Mouse (Mus musculus) liver, adult 2 months (tissue): ENCODE results near the gene Wdr64. TPM values are rescaled to one million over a fixed set of nuclear protein-coding genes. Genes with fewer than 3 reads are reported as not detected.

Source experiments
- DNase-seq: peaks from one replicate; pipeline ENCODE4 v3.0.0-alpha.2; 2011; ENCODE audit warnings: low read depth, low spot score; ENCODE audit errors: extremely low read depth
- H3K27ac ChIP-seq: fragments of 200-500 bp; replicated peaks from 2 replicates; pipeline ENCODE4 v1.5.1; 2012; ENCODE audit warnings: low read depth, mild to moderate bottlenecking, control low read depth, inconsistent platforms, low read length; ENCODE audit not compliant: insufficient read depth
- H3K27me3 ChIP-seq: fragments of 200-500 bp; 2 replicates; pipeline ENCODE4 v1.6.1; 2012; ENCODE audit warnings: mild to moderate bottlenecking, moderate library complexity, low read length, inconsistent platforms; ENCODE audit not compliant: control insufficient read depth, insufficient read depth
- H3K36me3 ChIP-seq: fragments of 200-500 bp; 2 replicates; pipeline ENCODE4 v1.6.1; 2012; ENCODE audit warnings: low read length, inconsistent platforms; ENCODE audit not compliant: control insufficient read depth, insufficient read depth
- H3K4me1 ChIP-seq: fragments of 200-500 bp; 2 replicates; pipeline ENCODE4 v1.6.1; 2011; ENCODE audit warnings: low read length; ENCODE audit not compliant: control insufficient read depth, insufficient read depth
- H3K4me3 ChIP-seq: fragments of 200-500 bp; 2 replicates; pipeline ENCODE4 v1.5.1; 2011; ENCODE audit warnings: low read depth, mild to moderate bottlenecking, control low read depth, low read length, moderate library complexity; ENCODE audit not compliant: insufficient read depth
- H3K79me2 ChIP-seq: fragments of 200-500 bp; 2 replicates; pipeline ENCODE4 v1.6.1; 2012; ENCODE audit warnings: inconsistent platforms, mild to moderate bottlenecking, low read length, moderate library complexity; ENCODE audit not compliant: control insufficient read depth, insufficient read depth
- H3K9ac ChIP-seq: fragments of 200-500 bp; 2 replicates; pipeline ENCODE4 v1.6.1; 2012; ENCODE audit warnings: low read depth, mild to moderate bottlenecking, control low read depth, inconsistent platforms, low read length
- CTCF ChIP-seq: fragments of 200-500 bp; IDR thresholded peaks from 2 replicates; pipeline ENCODE4 v1.5.1; 2011; ENCODE audit warnings: low read depth, low read length, control low read depth
- POLR2A ChIP-seq: fragments of 200-500 bp; IDR thresholded peaks from 2 replicates; pipeline ENCODE4 v1.6.1; 2011; ENCODE audit warnings: low read length, control low read depth; ENCODE audit not compliant: insufficient read depth; ENCODE audit errors: extremely low read depth
- WGBS: fragments of 180-500 bp; shearing (Covaris S2); methylation state at CpG from one replicate; pipeline ENCODE4 v1.1.7; 2018; 5-methylcytosine and 5-hydroxymethylcytosine counted together
- polyA plus RNA-seq: library from polyadenylated mRNA; depleted of rRNA; stranded (reverse); fragments of >200 nt; gene quantifications from 2 replicates; pipeline ENCODE4 v1.2.3, GENCODE M21; 2012; rRNA removed
- total RNA-seq: library from RNA; depleted of rRNA; stranded (reverse); fragments of >200 nt; gene quantifications from 2 replicates; pipeline ENCODE4 v1.2.3, GENCODE M21; 2014; rRNA removed

Wdr64 gene
- total RNA-seq (not detected in 2 replicates), polyA plus RNA-seq (not detected in 2 replicates)

- Histone ChIP-seq H3K4me1 (no peaks in the 10 kb centered on the region), H3K27me3 (no peaks in the 10 kb centered on the region), H3K9ac (no peak within 1 kb of the TSS), H3K27ac (no peak within 1 kb of the TSS), H3K79me2 (no peaks in the 10 kb centered on the region), H3K36me3 (no peaks in the 10 kb centered on the region), H3K4me3 (no peak within 1 kb of the TSS)
- DNase-seq: no peak
- TF ChIP-seq POLR2A: no peak
- no peak for TF ChIP-seq CTCF
- WGBS: 81% methylated on average over 1 of the region's 1 CpGs
These were observed at the start of gene Wdr64 for GRCm38 (mm10) chr1:175698293-175698692. Wdr64 (plus strand) TSS chr1:175698593.

GRCm38 (mm10) chr1:175648615-175649014 is 49.8 kb upstream of the Wdr64 start:
- peaks cover 22% of the 10 kb centered on the region for H3K4me1 ChIP-seq
- TF ChIP-seq POLR2A (no peak), CTCF (no peak)
- peak overlapping the region; percentile 35 for H3K27ac ChIP-seq
- peaks cover 43% of the 10 kb centered on the region for H3K36me3 ChIP-seq
- DNase-seq: no peak
- no peak overlapping the region for H3K4me3 ChIP-seq
- H3K79me2 ChIP-seq: no peaks in the 10 kb centered on the region
- no peaks in the 10 kb centered on the region for H3K27me3 ChIP-seq
- WGBS: 97% methylated on average over 4 of the region's 4 CpGs
- no peak overlapping the region for H3K9ac ChIP-seq

GRCm38 (mm10) chr1:175659900-175660299 is 38.5 kb upstream of the Wdr64 start:
- TF ChIP-seq POLR2A (no peak), CTCF (no peak)
- no peak overlapping the region for H3K27ac ChIP-seq
- H3K36me3 ChIP-seq: peaks cover 54% of the 10 kb centered on the region
- H3K9ac ChIP-seq: no peak overlapping the region
- WGBS: 91% methylated on average over 4 of the region's 4 CpGs
- H3K4me3 ChIP-seq: no peak overlapping the region
- H3K4me1 ChIP-seq: peaks cover 5% of the 10 kb centered on the region; the same call in 1 of the 2 replicates
- H3K27me3 ChIP-seq: no peaks in the 10 kb centered on the region
- DNase-seq: no peak
- no peaks in the 10 kb centered on the region for H3K79me2 ChIP-seq

DNA sequence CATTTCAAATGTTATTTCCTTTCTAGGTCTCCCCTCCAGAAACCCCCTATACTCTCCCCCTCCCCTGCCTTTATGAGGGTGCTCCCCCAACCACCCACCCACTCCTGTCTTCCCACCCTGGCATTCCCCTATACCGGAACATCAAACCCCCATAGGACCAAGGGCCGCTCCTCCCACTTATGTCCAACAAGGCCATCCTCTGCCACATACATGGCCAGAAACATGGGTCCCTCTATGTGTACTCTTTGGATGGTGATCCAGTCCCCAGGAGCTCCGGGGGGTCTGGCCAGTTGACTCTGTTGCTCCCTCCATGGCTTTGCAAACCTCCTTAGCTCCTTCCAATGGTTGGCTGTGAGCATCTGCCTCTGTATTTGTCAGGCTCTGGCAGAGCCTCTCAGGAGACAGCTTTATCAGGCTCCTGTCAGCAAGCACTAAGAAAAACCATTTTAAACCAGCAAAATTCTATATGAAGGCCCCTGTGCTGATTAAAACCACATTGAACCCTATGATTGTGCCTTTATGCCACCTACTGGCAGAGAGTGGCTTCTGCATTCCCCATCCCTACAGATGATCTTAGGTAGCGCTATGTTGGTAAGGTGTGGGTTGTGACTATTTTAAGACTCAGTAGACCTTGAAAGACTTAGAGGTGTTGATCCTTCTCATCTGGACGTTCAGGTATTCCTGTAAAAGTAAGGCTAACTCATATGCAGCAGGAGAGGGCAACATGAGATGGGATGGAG is 29.6 kb upstream of the Wdr64 start:
- H3K27ac ChIP-seq: no peak overlapping the region
- TF ChIP-seq CTCF: peak; percentile 35; the same call in 1 of the 2 replicates
- no peak for TF ChIP-seq POLR2A
- no peaks in the 10 kb centered on the region for H3K36me3 ChIP-seq
- H3K27me3 ChIP-seq: no peaks in the 10 kb centered on the region
- WGBS: 64% methylated on average over 5 of the region's 5 CpGs
- H3K4me1 ChIP-seq: peaks cover 10% of the 10 kb centered on the region
- no peak overlapping the region for H3K4me3 ChIP-seq
- H3K79me2 ChIP-seq: no peaks in the 10 kb centered on the region
- peak; percentile 49 for DNase-seq
- no peak overlapping the region for H3K9ac ChIP-seq

DNA sequence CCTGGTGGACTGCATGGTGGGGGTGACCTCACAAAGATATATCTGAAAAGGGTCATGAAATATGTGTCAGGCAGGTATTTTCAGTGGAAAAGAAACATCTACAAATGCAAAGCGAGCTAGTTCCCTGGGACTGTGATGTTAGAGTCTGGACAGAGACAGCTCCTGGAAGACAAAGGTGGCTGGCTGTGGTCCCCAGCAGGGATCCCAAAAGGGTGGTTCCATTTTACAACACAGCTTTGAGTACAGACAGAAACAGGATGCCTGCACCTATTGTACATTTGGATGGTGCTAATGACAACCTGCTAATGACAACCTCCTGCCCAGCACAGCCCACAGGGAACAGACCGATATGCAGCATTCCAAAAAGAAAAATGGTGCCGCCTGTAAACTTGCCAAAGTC is 28.9 kb upstream of the Wdr64 start:
- no peak overlapping the region for H3K4me3 ChIP-seq
- no peak for DNase-seq
- H3K27me3 ChIP-seq: no peaks in the 10 kb centered on the region
- H3K27ac ChIP-seq: no peak overlapping the region
- H3K9ac ChIP-seq: no peak overlapping the region
- no peaks in the 10 kb centered on the region for H3K79me2 ChIP-seq
- no peaks in the 10 kb centered on the region for H3K36me3 ChIP-seq
- peaks cover 10% of the 10 kb centered on the region for H3K4me1 ChIP-seq
- WGBS: 85% methylated on average over 3 of the region's 3 CpGs
- TF ChIP-seq CTCF: no peak
- no peak for TF ChIP-seq POLR2A

- 72% methylated on average over 7 of the region's 7 CpGs for WGBS
- H3K79me2 ChIP-seq: no peaks in the 10 kb centered on the region
- H3K4me3 ChIP-seq: no peak overlapping the region
- H3K36me3 ChIP-seq: no peaks in the 10 kb centered on the region
- no peak for TF ChIP-seq POLR2A
- no peak for TF ChIP-seq CTCF
- no peak overlapping the region for H3K9ac ChIP-seq
- no peak overlapping the region for H3K27ac ChIP-seq
- H3K27me3 ChIP-seq: no peaks in the 10 kb centered on the region
- H3K4me1 ChIP-seq: peaks cover 8% of the 10 kb centered on the region
- DNase-seq: no peak
These were observed 28.4 kb upstream of the Wdr64 start for GRCm38 (mm10) chr1:175670042-175670441.
